Mouse (Mus musculus): ENCODE results near the gene Bcdin3d.

- no peak for TF ChIP-seq ZNF384 (IDR thresholded peaks at IDR 0.05; ENCODE audit: low read depth, low read length)
- no peak for TF ChIP-seq CHD2 (IDR thresholded peaks at IDR 0.05; ENCODE audit: low read depth, low read length)
Observed at GRCm38 (mm10) chr15:99423131-99423530, 51.4 kb downstream of the Bcdin3d start.
